Mouse (Mus musculus): ENCODE data around the gene Znrf2. TPM values are rescaled to one million over a fixed set of nuclear protein-coding genes. Genes with fewer than 3 reads are reported as not detected.
A peak's percentile ranks its signal among the peaks of the same experiment; 100 is the strongest.

The Znrf2 gene
- polyA plus RNA-seq, 1 experiment from 2014 or later: 3.0 TPM

DNA sequence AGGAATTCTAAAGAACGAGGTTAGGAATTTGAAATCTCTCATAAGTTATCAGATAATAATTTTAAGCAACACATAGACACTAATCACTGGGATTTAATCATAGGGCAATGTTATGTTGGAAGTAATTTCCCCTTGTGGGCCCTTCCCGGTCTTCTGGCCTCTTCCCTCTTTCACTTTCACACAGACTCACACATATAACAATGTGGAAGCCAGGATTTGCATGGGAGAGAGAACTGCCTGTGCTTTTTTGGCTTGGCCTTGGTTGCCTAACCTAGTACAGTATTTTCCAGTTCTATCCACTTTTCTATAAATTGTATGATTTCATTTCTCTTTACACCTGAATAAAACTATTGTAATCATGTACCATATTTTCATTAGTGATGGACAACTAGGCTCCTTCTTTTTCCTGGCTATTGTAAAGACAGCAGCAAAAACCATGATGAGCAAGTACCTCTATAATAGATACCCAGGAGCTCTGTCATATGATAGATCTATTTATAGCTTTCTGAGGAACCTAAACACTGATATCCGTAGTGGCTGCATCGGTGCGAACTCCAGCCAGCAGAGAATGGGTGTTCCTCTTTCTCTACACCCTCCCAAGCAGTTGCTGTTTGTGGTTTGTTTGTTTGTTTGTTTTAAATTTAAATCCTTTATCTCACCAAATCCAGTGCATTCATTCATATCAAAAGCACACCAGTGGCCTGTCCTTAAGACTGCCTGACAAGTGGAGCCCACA, 36.0 kb upstream of the Znrf2 start:
- no peak overlapping the region for H3K4me2 ChIP-seq (ENCODE audit: low read depth, low read length, severe bottlenecking)
- H3K4me1 ChIP-seq (replicated peaks; ENCODE audit: control insufficient read depth, insufficient read depth, low read length): no peaks in the 10 kb centered on the region
- no peak overlapping the region for H3K4me3 ChIP-seq (ENCODE audit: low read depth, low read length)
- H3K27me3 ChIP-seq (ENCODE audit: control insufficient read depth, insufficient read depth, low read length): no peaks in the 10 kb centered on the region
- no peak overlapping the region for H3K27ac ChIP-seq (ENCODE audit: low read depth, low read length)
- H3K9me3 ChIP-seq (ENCODE audit: control insufficient read depth, low read length): no peaks in the 10 kb centered on the region
- no peaks in the 10 kb centered on the region for H3K36me3 ChIP-seq (ENCODE audit: control insufficient read depth, insufficient read depth, low read length)
- DNase-seq (ENCODE audit: low spot score): no peak
- H3K9ac ChIP-seq (ENCODE audit: low read length): no peak overlapping the region
- no peak for ATAC-seq (replicated peaks; ENCODE audit: low FRiP score)
- 84% methylated on average over 5 of the region's 5 CpGs for WGBS

DNA sequence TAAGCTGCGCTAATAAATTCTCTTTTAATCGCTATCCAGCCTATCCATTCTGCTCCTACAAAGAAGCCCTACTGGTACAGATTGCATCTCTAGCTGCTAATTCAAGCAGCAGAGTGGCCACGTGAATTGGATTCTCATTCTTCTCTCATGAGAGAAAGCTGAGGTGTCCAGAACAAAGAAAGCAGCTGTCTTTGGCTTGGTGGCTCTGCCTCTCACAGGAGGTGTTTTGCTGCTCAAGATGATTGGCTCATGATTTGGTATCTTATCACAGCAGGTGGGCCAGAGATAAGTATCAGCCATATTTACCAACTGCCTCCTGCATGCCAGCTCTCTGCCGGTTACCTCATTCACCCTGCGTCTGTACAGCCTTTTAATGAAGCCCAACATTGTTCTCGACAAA, 34.8 kb upstream of the Znrf2 start:
- Histone ChIP-seq H3K27ac (ENCODE audit: low read depth, low read length) (no peak overlapping the region), H3K27me3 (ENCODE audit: control insufficient read depth, insufficient read depth, low read length) (no peaks in the 10 kb centered on the region), H3K36me3 (ENCODE audit: control insufficient read depth, insufficient read depth, low read length) (no peaks in the 10 kb centered on the region), H3K4me1 (replicated peaks; ENCODE audit: control insufficient read depth, insufficient read depth, low read length) (no peaks in the 10 kb centered on the region), H3K9me3 (ENCODE audit: control insufficient read depth, low read length) (no peaks in the 10 kb centered on the region), H3K9ac (ENCODE audit: low read length) (no peak overlapping the region), H3K4me2 (ENCODE audit: low read depth, low read length, severe bottlenecking) (no peak overlapping the region), H3K4me3 (ENCODE audit: low read depth, low read length) (no peak overlapping the region)
- ATAC-seq (replicated peaks; ENCODE audit: low FRiP score) (no peak), DNase-seq (ENCODE audit: low spot score) (no peak)
- WGBS: 50% methylated on average over 6 of the region's 6 CpGs

DNA sequence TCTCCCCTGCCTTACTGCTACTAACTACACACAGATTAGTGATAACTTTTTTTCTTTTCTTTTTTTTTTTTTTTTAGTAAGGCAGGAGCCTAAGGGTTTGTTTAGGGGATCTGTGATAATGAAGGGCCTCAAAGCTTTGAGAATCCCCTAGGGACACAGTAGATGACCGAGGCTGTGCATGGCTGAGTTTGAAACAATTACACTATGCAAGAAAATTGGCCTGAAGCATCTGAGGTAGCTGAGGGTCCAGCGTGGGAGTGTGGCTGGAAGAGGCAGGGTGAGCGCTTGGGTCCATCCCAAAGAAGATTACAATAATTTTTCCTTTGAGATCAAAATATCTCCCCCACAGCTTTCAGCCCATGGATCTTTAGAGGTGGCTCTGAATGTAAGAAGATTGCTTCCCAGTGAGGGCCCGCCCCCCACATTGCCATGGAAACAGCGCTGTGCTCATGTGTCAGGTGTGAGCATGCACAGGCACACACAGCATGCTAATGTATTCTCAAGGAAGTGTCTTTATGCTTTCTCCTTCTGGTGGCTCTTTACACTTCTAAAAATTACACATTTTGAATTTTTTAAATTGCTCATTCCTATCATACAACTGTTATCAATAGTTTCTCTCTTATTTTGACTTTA, 31.5 kb upstream of the Znrf2 start:
- peak; percentile 63 for DNase-seq (ENCODE audit: low spot score)
- WGBS: 39% methylated on average over 5 of the region's 5 CpGs
- peak; percentile 63; the same call in 1 of the 2 replicates for ATAC-seq (replicated peaks; ENCODE audit: low FRiP score)
- H3K4me2 ChIP-seq (ENCODE audit: low read depth, low read length, severe bottlenecking): no peak overlapping the region
- no peaks in the 10 kb centered on the region for H3K9me3 ChIP-seq (ENCODE audit: control insufficient read depth, low read length)
- H3K4me1 ChIP-seq (replicated peaks; ENCODE audit: control insufficient read depth, insufficient read depth, low read length): no peaks in the 10 kb centered on the region
- H3K9ac ChIP-seq (ENCODE audit: low read length): no peak overlapping the region
- no peak overlapping the region for H3K27ac ChIP-seq (ENCODE audit: low read depth, low read length)
- no peaks in the 10 kb centered on the region for H3K36me3 ChIP-seq (ENCODE audit: control insufficient read depth, insufficient read depth, low read length)
- no peaks in the 10 kb centered on the region for H3K27me3 ChIP-seq (ENCODE audit: control insufficient read depth, insufficient read depth, low read length)
- H3K4me3 ChIP-seq (ENCODE audit: low read depth, low read length): no peak overlapping the region

DNA sequence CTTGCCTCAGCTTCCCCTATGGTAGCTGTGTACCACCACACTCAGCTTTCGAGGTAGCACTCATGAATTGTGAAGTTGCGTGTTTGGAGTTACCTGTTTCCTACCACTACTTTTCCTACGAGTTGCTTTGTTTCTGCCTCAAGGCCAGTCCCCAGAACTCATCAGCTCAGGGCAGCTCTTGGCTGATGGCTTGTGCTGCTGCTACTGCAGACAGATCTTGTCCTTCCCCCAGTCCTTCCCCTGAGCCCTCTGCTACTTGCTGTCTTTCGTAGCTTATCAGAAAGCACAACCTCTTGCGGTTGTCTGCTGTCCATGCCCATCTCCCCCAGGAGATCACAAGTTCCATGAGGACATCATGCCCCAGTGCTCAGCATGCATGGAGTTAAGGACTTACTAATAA, 29.9 kb upstream of the Znrf2 start:
- Histone ChIP-seq H3K4me1 (replicated peaks; ENCODE audit: control insufficient read depth, insufficient read depth, low read length) (no peaks in the 10 kb centered on the region), H3K9ac (ENCODE audit: low read length) (no peak overlapping the region), H3K4me3 (ENCODE audit: low read depth, low read length) (no peak overlapping the region), H3K36me3 (ENCODE audit: control insufficient read depth, insufficient read depth, low read length) (no peaks in the 10 kb centered on the region), H3K4me2 (ENCODE audit: low read depth, low read length, severe bottlenecking) (no peak overlapping the region), H3K27me3 (ENCODE audit: control insufficient read depth, insufficient read depth, low read length) (no peaks in the 10 kb centered on the region), H3K9me3 (ENCODE audit: control insufficient read depth, low read length) (no peaks in the 10 kb centered on the region), H3K27ac (ENCODE audit: low read depth, low read length) (no peak overlapping the region)
- ATAC-seq (replicated peaks; ENCODE audit: low FRiP score) (no peak), DNase-seq (ENCODE audit: low spot score) (no peak)
- 87% methylated on average over 5 of the region's 5 CpGs for WGBS

DNA sequence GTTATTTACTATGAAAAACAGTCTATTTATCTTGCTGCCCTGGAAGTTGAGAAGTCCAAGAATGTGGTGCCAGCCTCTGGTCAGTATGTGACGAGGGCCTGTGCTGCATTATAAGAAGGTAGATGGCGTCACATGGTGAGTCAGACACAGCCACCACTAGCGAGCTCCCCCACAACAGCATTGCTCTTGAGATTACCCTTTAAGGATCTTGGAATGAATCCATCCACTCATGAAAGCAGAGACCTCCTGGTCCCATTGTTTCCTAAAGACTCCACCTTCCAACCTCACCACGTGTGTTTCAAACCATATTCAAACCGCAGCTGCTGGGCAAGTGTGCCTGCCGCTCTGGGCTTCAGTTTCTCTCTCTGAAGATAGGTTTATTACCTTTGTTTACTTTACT, 28.2 kb upstream of the Znrf2 start:
- Histone ChIP-seq H3K36me3 (ENCODE audit: control insufficient read depth, insufficient read depth, low read length) (no peaks in the 10 kb centered on the region), H3K27me3 (ENCODE audit: control insufficient read depth, insufficient read depth, low read length) (no peaks in the 10 kb centered on the region), H3K9me3 (ENCODE audit: control insufficient read depth, low read length) (no peaks in the 10 kb centered on the region), H3K4me3 (ENCODE audit: low read depth, low read length) (no peak overlapping the region), H3K4me2 (ENCODE audit: low read depth, low read length, severe bottlenecking) (no peak overlapping the region), H3K9ac (ENCODE audit: low read length) (no peak overlapping the region), H3K27ac (ENCODE audit: low read depth, low read length) (no peak overlapping the region), H3K4me1 (replicated peaks; ENCODE audit: control insufficient read depth, insufficient read depth, low read length) (no peaks in the 10 kb centered on the region)
- no peak for ATAC-seq (replicated peaks; ENCODE audit: low FRiP score)
- no peak for DNase-seq (ENCODE audit: low spot score)
- WGBS: 75% methylated on average over 6 of the region's 6 CpGs

DNA sequence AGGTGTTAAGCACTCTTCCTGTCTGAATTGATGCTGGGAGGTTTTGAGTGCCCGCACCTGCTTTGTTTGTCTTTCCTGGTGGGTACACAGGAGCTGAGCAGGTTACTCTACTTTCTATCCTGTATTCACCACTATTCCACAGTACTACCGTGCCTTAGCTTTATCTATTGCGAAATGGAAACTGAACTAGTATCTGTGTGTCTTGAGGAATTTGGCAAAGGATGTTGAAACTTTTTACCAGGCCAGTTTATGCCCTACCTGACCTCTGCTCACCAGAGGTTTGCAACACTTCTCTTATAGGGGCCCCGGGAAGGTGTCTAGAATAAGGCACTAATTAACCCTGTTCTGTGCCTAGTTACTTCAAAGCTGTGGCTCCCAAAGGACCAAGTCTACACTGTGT, 27.6 kb upstream of the Znrf2 start:
- DNase-seq (ENCODE audit: low spot score) (no peak), ATAC-seq (replicated peaks; ENCODE audit: low FRiP score) (no peak)
- Histone ChIP-seq H3K9ac (ENCODE audit: low read length) (no peak overlapping the region), H3K9me3 (ENCODE audit: control insufficient read depth, low read length) (no peaks in the 10 kb centered on the region), H3K27ac (ENCODE audit: low read depth, low read length) (no peak overlapping the region), H3K4me2 (ENCODE audit: low read depth, low read length, severe bottlenecking) (no peak overlapping the region), H3K4me3 (ENCODE audit: low read depth, low read length) (no peak overlapping the region), H3K27me3 (ENCODE audit: control insufficient read depth, insufficient read depth, low read length) (no peaks in the 10 kb centered on the region), H3K4me1 (replicated peaks; ENCODE audit: control insufficient read depth, insufficient read depth, low read length) (no peaks in the 10 kb centered on the region), H3K36me3 (ENCODE audit: control insufficient read depth, insufficient read depth, low read length) (no peaks in the 10 kb centered on the region)
- 85% methylated on average over 4 of the region's 4 CpGs for WGBS

DNA sequence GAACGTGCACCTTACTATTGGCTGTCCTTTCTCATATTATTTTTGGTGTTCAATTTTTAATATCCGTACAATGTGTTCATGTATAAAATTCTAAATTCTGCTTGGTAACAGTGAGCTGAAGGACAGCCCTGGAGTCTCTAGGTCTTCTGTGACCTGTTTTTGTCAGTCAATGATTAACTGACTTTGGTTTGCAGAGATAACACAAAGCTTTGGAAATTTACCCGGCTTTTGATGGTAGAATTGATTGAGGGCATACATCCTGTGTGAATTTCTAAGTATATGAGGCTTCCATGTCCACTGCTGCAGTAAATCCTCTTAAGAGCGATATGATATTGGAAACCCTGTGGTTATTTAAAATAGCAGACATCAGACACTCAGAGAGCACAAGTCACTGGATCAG, 26.6 kb upstream of the Znrf2 start:
- no peaks in the 10 kb centered on the region for H3K36me3 ChIP-seq (ENCODE audit: control insufficient read depth, insufficient read depth, low read length)
- no peak overlapping the region for H3K27ac ChIP-seq (ENCODE audit: low read depth, low read length)
- ATAC-seq (replicated peaks; ENCODE audit: low FRiP score) (no peak), DNase-seq (ENCODE audit: low spot score) (no peak)
- H3K4me2 ChIP-seq (ENCODE audit: low read depth, low read length, severe bottlenecking): no peak overlapping the region
- H3K9ac ChIP-seq (ENCODE audit: low read length): no peak overlapping the region
- H3K27me3 ChIP-seq (ENCODE audit: control insufficient read depth, insufficient read depth, low read length): no peaks in the 10 kb centered on the region
- H3K4me1 ChIP-seq (replicated peaks; ENCODE audit: control insufficient read depth, insufficient read depth, low read length): no peaks in the 10 kb centered on the region
- H3K4me3 ChIP-seq (ENCODE audit: low read depth, low read length): no peak overlapping the region
- 91% methylated on average over 4 of the region's 4 CpGs for WGBS
- H3K9me3 ChIP-seq (ENCODE audit: control insufficient read depth, low read length): no peaks in the 10 kb centered on the region

DNA sequence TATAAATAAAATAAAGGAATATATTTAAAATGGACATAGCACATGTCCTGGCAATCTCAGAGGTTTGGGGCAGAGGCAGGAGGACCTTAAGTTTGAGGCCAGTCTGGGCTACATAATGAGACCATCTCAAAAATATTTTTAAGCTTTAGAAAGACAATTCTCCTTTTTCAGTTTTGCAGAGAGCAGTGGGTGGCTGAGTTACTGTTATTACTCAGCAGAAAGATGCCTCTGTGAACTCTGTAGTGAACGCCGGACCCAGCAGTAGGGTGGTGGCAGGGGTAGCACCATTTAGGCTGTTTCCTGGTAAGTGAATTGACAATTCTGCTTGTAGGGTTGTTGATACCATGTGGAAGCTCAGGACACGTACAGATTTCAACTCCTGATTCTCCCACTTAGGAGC, 22.9 kb upstream of the Znrf2 start:
- ATAC-seq (replicated peaks; ENCODE audit: low FRiP score) (no peak), DNase-seq (ENCODE audit: low spot score) (no peak)
- H3K4me3 ChIP-seq (ENCODE audit: low read depth, low read length): no peak overlapping the region
- no peaks in the 10 kb centered on the region for H3K36me3 ChIP-seq (ENCODE audit: control insufficient read depth, insufficient read depth, low read length)
- H3K27me3 ChIP-seq (ENCODE audit: control insufficient read depth, insufficient read depth, low read length): no peaks in the 10 kb centered on the region
- no peak overlapping the region for H3K9ac ChIP-seq (ENCODE audit: low read length)
- no peaks in the 10 kb centered on the region for H3K4me1 ChIP-seq (replicated peaks; ENCODE audit: control insufficient read depth, insufficient read depth, low read length)
- no peak overlapping the region for H3K27ac ChIP-seq (ENCODE audit: low read depth, low read length)
- 94% methylated on average over 3 of the region's 3 CpGs for WGBS
- no peaks in the 10 kb centered on the region for H3K9me3 ChIP-seq (ENCODE audit: control insufficient read depth, low read length)
- no peak overlapping the region for H3K4me2 ChIP-seq (ENCODE audit: low read depth, low read length, severe bottlenecking)

DNA sequence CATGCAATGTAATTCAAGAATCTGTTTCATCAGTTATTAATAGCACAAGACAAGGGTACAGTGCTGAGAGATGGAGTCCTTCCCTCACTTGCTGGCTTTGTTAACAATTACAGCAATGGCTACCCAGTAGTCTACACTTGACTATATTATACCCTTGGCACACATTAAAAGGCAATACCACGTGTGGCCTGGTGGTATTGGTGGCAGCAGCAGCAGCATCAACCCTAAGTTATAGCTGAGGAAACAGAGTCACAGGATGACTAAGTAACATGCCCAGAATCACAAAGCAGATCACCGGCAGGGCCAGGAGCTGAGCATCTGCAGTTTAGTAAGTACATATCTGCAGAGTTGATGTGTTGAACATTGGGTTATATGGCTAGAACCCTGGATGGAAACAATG, 22.3 kb upstream of the Znrf2 start:
- ATAC-seq (replicated peaks; ENCODE audit: low FRiP score): no peak

More for the DNA sequence above, 22.3 kb upstream of the Znrf2 start:
- no peak overlapping the region for H3K27ac ChIP-seq (ENCODE audit: low read depth, low read length)
- H3K9ac ChIP-seq (ENCODE audit: low read length): no peak overlapping the region
- H3K9me3 ChIP-seq (ENCODE audit: control insufficient read depth, low read length): no peaks in the 10 kb centered on the region
- no peaks in the 10 kb centered on the region for H3K4me1 ChIP-seq (replicated peaks; ENCODE audit: control insufficient read depth, insufficient read depth, low read length)
- H3K36me3 ChIP-seq (ENCODE audit: control insufficient read depth, insufficient read depth, low read length): no peaks in the 10 kb centered on the region
- H3K4me3 ChIP-seq (ENCODE audit: low read depth, low read length): no peak overlapping the region
- WGBS: 69% methylated on average over 2 of the region's 2 CpGs
- no peak for DNase-seq (ENCODE audit: low spot score)
- H3K27me3 ChIP-seq (ENCODE audit: control insufficient read depth, insufficient read depth, low read length): no peaks in the 10 kb centered on the region
- no peak overlapping the region for H3K4me2 ChIP-seq (ENCODE audit: low read depth, low read length, severe bottlenecking)
